Mouse (Mus musculus): Measurements from ENCODE around the gene Trmt13. TPM values are rescaled to one million over a fixed set of nuclear protein-coding genes. Genes with fewer than 3 reads are reported as not detected.

Gene Trmt13
- polyA plus RNA-seq, 1 experiment, result 19.0 TPM

- no peak for TF ChIP-seq POLR2A (IDR thresholded peaks at IDR 0.05; ENCODE audit: low read depth, low read length)
- no peak for TF ChIP-seq CTCF (IDR thresholded peaks at IDR 0.05; ENCODE audit: borderline replicate concordance, insufficient read depth, low read length)
- H3K4me3 ChIP-seq (ENCODE audit: insufficient read depth, low read length), result no peak overlapping the region
- H3K4me1 ChIP-seq (ENCODE audit: control insufficient read depth, insufficient read depth, low read length), result no peaks in the 10 kb centered on the region
- no peak overlapping the region for H3K27ac ChIP-seq (ENCODE audit: insufficient read depth, low read length)
Observed at GRCm38 (mm10) chr3:116601005-116601404, 13.4 kb downstream of the Trmt13 start.

GRCm38 (mm10) chr3:116599705-116600104 lies 14.7 kb downstream of the Trmt13 start:
- no peak overlapping the region for H3K27ac ChIP-seq (ENCODE audit: insufficient read depth, low read length)
- no peak for TF ChIP-seq CTCF (IDR thresholded peaks at IDR 0.05; ENCODE audit: borderline replicate concordance, insufficient read depth, low read length)
- no peak for TF ChIP-seq POLR2A (IDR thresholded peaks at IDR 0.05; ENCODE audit: low read depth, low read length)
- no peak overlapping the region for H3K4me3 ChIP-seq (ENCODE audit: insufficient read depth, low read length)
- no peaks in the 10 kb centered on the region for H3K4me1 ChIP-seq (ENCODE audit: control insufficient read depth, insufficient read depth, low read length)

GRCm38 (mm10) chr3:116595603-116595991 lies 18.8 kb downstream of the Trmt13 start:
- TF ChIP-seq CTCF (IDR thresholded peaks at IDR 0.05; ENCODE audit: borderline replicate concordance, insufficient read depth, low read length), result no peak
- no peak for TF ChIP-seq POLR2A (IDR thresholded peaks at IDR 0.05; ENCODE audit: low read depth, low read length)
- Histone ChIP-seq H3K4me3 (ENCODE audit: insufficient read depth, low read length) (peak overlapping the region; percentile 88), H3K27ac (ENCODE audit: insufficient read depth, low read length) (no peak overlapping the region), H3K4me1 (ENCODE audit: control insufficient read depth, insufficient read depth, low read length) (no peaks in the 10 kb centered on the region)

GRCm38 (mm10) chr3:116594728-116595602 lies 19.4 kb downstream of the Trmt13 start, which contains the start of gene Sass6:
Gene Sass6, plus strand, starts transcription at chr3:116594982.
- Histone ChIP-seq H3K4me3 (ENCODE audit: insufficient read depth, low read length) (peak within 1 kb of the TSS; percentile 88), H3K27ac (ENCODE audit: insufficient read depth, low read length) (peak within 1 kb of the TSS; percentile 48), H3K4me1 (ENCODE audit: control insufficient read depth, insufficient read depth, low read length) (no peaks in the 10 kb centered on the region)
- TF ChIP-seq CTCF (IDR thresholded peaks at IDR 0.05; ENCODE audit: borderline replicate concordance, insufficient read depth, low read length), result no peak
- peak; percentile 56 for TF ChIP-seq POLR2A (IDR thresholded peaks at IDR 0.05; ENCODE audit: low read depth, low read length)

- TF ChIP-seq POLR2A (IDR thresholded peaks at IDR 0.05; ENCODE audit: low read depth, low read length) (no peak), CTCF (IDR thresholded peaks at IDR 0.05; ENCODE audit: borderline replicate concordance, insufficient read depth, low read length) (no peak)
- Histone ChIP-seq H3K4me1 (ENCODE audit: control insufficient read depth, insufficient read depth, low read length) (no peaks in the 10 kb centered on the region), H3K27ac (ENCODE audit: insufficient read depth, low read length) (peak overlapping the region; percentile 48), H3K4me3 (ENCODE audit: insufficient read depth, low read length) (peak overlapping the region; percentile 88)
Observed at GRCm38 (mm10) chr3:116594076-116594727, 20.2 kb downstream of the Trmt13 start.

GRCm38 (mm10) chr3:116582201-116582600 lies 32.2 kb downstream of the Trmt13 start:
- no peak for TF ChIP-seq POLR2A (IDR thresholded peaks at IDR 0.05; ENCODE audit: low read depth, low read length)
- no peak for TF ChIP-seq CTCF (IDR thresholded peaks at IDR 0.05; ENCODE audit: borderline replicate concordance, insufficient read depth, low read length)
- H3K4me3 ChIP-seq (ENCODE audit: insufficient read depth, low read length), result no peak overlapping the region
- no peak overlapping the region for H3K27ac ChIP-seq (ENCODE audit: insufficient read depth, low read length)
- no peaks in the 10 kb centered on the region for H3K4me1 ChIP-seq (ENCODE audit: control insufficient read depth, insufficient read depth, low read length)

GRCm38 (mm10) chr3:116577286-116577685 lies 37.1 kb downstream of the Trmt13 start:
- Histone ChIP-seq H3K4me3 (ENCODE audit: insufficient read depth, low read length) (no peak overlapping the region), H3K27ac (ENCODE audit: insufficient read depth, low read length) (no peak overlapping the region), H3K4me1 (ENCODE audit: control insufficient read depth, insufficient read depth, low read length) (no peaks in the 10 kb centered on the region)
- TF ChIP-seq POLR2A (IDR thresholded peaks at IDR 0.05; ENCODE audit: low read depth, low read length), result no peak
- TF ChIP-seq CTCF (IDR thresholded peaks at IDR 0.05; ENCODE audit: borderline replicate concordance, insufficient read depth, low read length), result peak; percentile 66; the same call in 1 of the 2 replicates

- TF ChIP-seq CTCF (IDR thresholded peaks at IDR 0.05; ENCODE audit: borderline replicate concordance, insufficient read depth, low read length) (no peak), POLR2A (IDR thresholded peaks at IDR 0.05; ENCODE audit: low read depth, low read length) (no peak)
- Histone ChIP-seq H3K4me3 (ENCODE audit: insufficient read depth, low read length) (no peak overlapping the region), H3K27ac (ENCODE audit: insufficient read depth, low read length) (no peak overlapping the region), H3K4me1 (ENCODE audit: control insufficient read depth, insufficient read depth, low read length) (no peaks in the 10 kb centered on the region)
Observed at GRCm38 (mm10) chr3:116570628-116571027, 43.8 kb downstream of the Trmt13 start.

GRCm38 (mm10) chr3:116563095-116563492 lies 51.3 kb downstream of the Trmt13 start:
- H3K4me3 ChIP-seq (ENCODE audit: insufficient read depth, low read length), result no peak overlapping the region
- H3K27ac ChIP-seq (ENCODE audit: insufficient read depth, low read length), result no peak overlapping the region

More at GRCm38 (mm10) chr3:116563095-116563492, 51.3 kb downstream of the Trmt13 start:
- no peak for TF ChIP-seq CTCF (IDR thresholded peaks at IDR 0.05; ENCODE audit: borderline replicate concordance, insufficient read depth, low read length)
- TF ChIP-seq POLR2A (IDR thresholded peaks at IDR 0.05; ENCODE audit: low read depth, low read length), result no peak
- H3K4me1 ChIP-seq (ENCODE audit: control insufficient read depth, insufficient read depth, low read length), result no peaks in the 10 kb centered on the region

Data from embryonic fibroblast, embryonic 13.5 days (primary cell).